Mouse (Mus musculus): Measurements from ENCODE around the gene Dennd4a. TPM values are rescaled to one million over a fixed set of nuclear protein-coding genes. Genes with fewer than 3 reads are reported as not detected.

Gene Dennd4a
- total RNA-seq (2021), result 10 to 100 TPM; 37.1 to 37.5 TPM

- peak; percentile 99 for DNase-seq
- intact Hi-C loops (cut with DNase I), result no loop called here
These were observed at the start of gene Dennd4a for GRCm38 (mm10) chr9:64810822-64811537. TSS of gene Dennd4a (plus strand) at chr9:64811340.

DNA sequence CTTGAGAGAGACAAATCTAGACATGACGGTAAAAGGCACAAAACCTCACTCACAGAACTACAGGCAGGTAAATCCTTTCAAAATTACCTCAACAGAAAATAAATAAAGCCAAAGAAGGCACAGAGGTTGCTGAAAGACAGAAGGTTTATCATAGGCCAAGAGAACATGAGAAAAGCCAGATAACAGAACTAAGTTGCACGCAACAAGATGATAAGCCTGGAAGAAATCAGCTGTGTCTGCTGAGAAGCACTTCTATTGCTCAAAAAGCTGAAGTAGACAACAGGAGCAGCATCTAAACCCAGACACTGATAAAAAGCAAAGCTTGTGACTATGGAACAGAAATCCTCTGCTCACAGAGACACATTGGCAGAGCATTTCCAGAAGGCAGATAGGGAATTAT lies 46.3 kb upstream of the Dennd4a start:
- intact Hi-C loops (cut with DNase I), result no loop called here
- DNase-seq, result no peak

GRCm38 (mm10) chr9:64766136-64766535 lies 45.0 kb upstream of the Dennd4a start:
- DNase-seq, result no peak
- intact Hi-C loops (cut with DNase I), result no loop called here

DNA sequence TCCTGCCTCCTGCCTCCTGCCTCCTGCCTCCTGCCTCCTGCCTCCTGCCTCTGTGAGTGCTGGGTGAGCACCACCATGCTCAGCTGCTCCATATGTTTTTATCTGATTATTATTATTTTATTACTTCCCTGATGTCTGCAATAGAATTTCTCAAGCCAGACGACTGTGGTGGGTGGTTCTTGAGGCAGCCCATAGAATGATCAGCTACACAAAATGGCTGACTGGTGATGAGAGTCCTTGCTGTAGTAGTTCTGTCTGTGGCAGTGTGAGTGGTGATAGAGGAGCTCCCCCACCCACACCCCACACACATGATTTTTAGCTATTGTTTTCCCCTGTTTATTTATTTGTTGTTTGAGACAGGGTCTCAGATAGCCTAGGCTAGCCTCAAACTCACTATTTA lies 43.3 kb upstream of the Dennd4a start:
- DNase-seq, result no peak
- intact Hi-C loops (cut with DNase I), result no loop called here

DNA sequence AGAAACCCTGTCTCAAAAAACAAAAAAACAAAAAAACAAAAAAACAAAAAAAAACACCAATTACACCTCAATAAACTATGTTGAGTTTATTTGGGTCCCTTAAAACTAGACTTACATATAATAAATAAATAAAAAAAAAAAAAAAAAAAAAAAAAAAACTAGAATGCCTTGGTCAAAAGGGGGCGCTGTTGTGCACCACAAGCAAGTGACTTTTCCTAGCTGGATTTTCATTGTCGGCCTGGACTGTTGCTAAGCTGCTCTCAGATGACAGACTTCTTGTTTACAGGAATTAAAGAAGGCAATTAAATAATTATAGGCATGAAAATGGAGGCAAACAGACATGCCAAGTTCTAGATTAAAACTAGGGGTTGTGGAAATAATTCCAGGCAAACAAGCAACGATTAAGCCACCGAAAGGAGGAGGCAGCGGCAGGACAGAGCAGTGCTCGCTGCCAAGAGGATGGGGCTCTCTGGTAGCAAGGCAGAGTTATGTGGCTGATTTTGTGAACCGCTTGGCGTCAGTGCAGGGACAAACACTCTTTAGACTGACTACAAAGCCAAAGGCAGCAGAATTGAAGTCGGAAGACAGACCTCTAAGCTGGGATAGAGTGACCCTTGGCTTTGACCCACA lies 42.0 kb upstream of the Dennd4a start:
- intact Hi-C loops (cut with DNase I), result no loop called here
- peak; percentile 52 for DNase-seq

DNA sequence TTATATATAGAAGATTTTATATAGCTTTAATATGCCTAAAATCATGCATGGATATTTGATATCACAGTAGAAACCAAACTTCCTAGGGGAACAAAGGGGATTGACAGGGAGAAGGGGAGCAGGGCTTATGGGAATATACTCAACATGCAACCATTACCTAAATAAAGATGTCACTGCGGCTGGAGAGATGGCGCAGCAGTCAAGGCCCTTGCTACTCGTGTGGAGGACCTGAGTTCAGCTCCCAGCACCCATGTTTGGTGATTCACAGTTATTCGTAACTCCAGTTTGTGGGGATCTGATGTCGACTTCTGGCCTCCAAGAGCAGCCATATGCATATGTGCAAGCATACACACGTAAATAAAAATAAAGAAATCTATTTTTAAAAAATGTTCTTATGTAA lies 41.2 kb upstream of the Dennd4a start:
- intact Hi-C loops (cut with DNase I), result no loop called here
- DNase-seq, result no peak

GRCm38 (mm10) chr9:64770411-64770849 lies 40.7 kb upstream of the Dennd4a start:
- intact Hi-C loops (cut with DNase I), result no loop called here
- DNase-seq, result no peak

DNA sequence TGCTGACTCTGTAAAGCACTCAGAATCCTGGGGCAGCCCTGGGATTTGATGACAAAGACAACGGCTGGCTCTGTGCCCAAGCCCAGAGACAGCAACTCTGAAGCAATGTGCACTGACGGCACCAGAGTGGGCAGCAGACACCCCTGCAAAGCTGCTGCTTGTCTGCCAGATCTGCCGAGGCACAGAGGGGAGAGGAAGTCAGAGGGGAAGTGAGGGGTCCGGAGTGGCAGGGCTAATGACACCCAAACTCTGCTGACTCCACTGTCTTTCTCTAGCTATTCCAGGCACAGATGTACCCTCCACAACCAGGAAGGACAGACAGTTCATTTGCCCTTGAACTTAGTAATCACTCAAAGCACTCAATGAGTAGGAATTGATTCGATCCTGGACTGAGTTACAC lies 39.9 kb upstream of the Dennd4a start:
- DNase-seq, result peak; percentile 82
- intact Hi-C loops (cut with DNase I), result no loop called here

DNA sequence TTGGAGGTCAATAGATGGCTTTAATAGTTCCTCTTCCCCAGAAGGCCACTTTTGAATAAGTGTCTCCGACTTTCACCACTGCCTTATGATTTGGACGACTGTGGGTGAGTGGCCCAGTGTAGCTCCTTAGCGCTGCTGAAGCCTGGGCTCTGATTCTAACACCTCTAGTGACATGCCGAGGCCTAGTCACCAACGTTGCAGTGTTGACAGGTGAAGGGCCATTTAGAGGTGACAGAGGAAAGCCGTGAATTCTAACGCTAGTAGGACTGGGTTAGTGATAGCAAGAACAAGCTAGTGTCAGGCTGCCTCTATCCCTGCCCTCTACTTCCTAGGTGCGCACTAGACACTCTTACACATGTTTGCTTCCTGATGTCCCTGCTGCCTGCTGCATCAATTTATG lies 37.9 kb upstream of the Dennd4a start:
- intact Hi-C loops (cut with DNase I), result no loop called here
- no peak for DNase-seq

- intact Hi-C loops (cut with DNase I), result no loop called here
- DNase-seq, result peak; percentile 19
These were observed 37.2 kb upstream of the Dennd4a start for GRCm38 (mm10) chr9:64773936-64774335.

DNA sequence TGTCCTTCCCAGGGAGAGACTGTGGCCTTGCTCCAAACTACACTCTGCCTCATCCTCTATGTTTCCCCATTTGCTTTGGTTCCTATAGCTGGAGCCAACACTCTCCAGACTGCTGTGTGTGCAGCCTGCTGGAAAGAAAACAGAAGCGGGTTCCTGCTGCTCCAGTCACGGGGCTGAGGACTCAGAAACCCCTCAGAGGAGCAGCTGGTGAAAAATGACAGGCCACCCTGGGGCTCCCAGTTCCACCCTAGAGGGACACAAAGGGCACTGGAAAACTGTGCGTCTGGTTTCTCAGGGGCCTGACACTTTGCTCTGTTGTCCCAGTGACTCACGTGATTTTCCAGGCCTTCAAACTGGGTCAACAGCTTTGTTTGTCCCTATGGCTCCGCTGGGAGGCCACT lies 36.7 kb upstream of the Dennd4a start:
- intact Hi-C loops (cut with DNase I), result no loop called here
- peak; percentile 55 for DNase-seq

- intact Hi-C loops (cut with DNase I), result no loop called here
- no peak for DNase-seq
These were observed 36.3 kb upstream of the Dennd4a start for GRCm38 (mm10) chr9:64774883-64775282.

- DNase-seq, result no peak
- intact Hi-C loops (cut with DNase I), result no loop called here
These were observed 35.6 kb upstream of the Dennd4a start for GRCm38 (mm10) chr9:64775491-64775890.

DNA sequence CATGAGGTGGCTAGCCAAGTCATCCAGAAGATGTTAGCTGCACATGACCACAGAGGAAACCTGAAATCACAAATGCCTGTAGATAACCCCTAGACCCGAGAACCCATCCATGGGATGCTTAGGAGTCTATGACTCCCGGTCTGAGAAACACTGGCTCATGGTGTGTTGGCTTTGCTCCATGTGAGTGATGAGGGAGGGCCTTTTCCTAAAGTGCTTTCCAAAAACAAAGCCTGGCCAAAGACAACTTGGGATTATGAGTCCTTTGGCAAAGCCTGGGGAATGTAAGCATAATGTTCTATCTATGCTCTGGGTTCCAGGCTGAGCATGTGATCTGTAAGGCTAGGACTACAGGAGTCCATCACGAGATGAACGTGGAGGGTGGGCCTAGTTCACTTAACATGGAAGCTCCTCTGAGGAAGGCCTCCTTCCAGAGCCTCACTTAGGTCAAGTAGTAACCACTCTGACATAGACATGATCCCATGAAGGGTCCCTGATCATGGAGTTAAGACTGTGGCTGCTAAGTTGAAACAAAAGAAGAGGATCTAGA lies 33.6 kb upstream of the Dennd4a start:
- no peak for DNase-seq
- intact Hi-C loops (cut with DNase I), result no loop called here

DNA sequence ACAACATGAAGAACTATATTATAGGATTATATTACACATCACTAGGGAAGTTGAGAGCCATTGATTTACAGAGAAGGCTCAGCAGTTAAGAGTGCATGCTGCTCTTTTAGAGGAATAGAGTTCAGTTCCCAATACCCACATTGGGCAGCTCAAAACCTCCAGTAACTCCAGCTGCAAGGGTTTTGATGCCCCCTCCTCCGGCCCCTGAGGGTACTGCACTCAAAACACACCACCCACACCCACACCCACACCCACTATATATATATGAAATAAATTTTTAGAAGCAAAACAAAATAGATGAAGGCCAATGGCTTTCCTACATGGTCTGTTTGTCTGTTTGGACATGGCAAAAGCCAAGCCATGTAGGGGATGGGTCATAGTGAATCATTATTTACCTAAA lies 33.0 kb upstream of the Dennd4a start:
- intact Hi-C loops (cut with DNase I), result no loop called here

GRCm38 (mm10) chr9:64779628-64780027 lies 31.5 kb upstream of the Dennd4a start:
- DNase-seq, result peak; percentile 28
- intact Hi-C loops (cut with DNase I), result no loop called here

More for the DNA sequence above, 33.0 kb upstream of the Dennd4a start:
- no peak for DNase-seq

GRCm38 (mm10) chr9:64783511-64783910 lies 27.6 kb upstream of the Dennd4a start:
- intact Hi-C loops (cut with DNase I), result no loop called here
- DNase-seq, result no peak

DNA sequence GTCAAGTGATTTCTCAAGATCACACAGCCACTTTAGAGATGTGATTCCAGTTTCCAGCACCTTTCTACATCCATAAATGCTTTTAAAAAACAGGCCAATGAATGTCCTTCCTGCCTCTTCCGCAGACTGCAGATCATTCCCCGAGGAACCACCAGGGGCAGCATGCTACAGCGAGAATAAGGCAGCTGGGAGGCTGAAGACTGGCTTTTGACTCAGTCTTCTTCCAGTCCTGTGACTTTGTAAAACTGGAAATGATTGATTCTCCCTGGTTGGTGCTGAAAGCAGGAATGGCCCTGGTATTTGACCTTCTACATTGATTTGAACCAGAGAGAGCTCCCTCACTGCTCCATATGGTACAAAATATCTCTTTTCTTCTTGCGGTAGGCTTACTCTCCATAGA lies 26.3 kb upstream of the Dennd4a start:
- intact Hi-C loops (cut with DNase I), result no loop called here
- DNase-seq, result peak; percentile 41

- DNase-seq, result no peak
- intact Hi-C loops (cut with DNase I), result no loop called here
These were observed 24.8 kb upstream of the Dennd4a start for GRCm38 (mm10) chr9:64786216-64786905.

- DNase-seq, result no peak
- intact Hi-C loops (cut with DNase I), result no loop called here
These were observed 23.1 kb upstream of the Dennd4a start for GRCm38 (mm10) chr9:64788070-64788469.

DNA sequence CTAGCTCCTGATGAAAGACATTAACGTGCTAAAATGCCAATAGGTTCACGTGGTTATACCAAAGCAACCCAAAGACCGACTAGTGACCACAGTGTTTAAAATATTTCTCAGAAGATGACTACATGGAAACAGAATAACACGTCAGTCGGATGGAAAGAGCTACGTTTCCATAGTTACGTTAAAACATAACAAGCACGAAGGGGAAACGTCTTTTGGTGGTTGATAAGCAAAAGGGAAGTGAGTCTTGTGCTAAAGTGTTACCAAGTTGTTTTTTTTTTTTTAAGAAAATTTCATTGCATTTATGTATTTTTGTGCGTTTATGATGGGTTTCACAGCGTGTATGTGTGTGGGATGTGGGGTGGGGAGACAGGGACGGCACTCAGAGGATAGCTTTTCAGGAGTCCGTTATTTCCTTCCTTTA lies 21.8 kb upstream of the Dennd4a start:
- DNase-seq, result no peak
- intact Hi-C loops (cut with DNase I), result no loop called here
